Mouse (Mus musculus): ENCODE results near the gene Hemgn.

DNA sequence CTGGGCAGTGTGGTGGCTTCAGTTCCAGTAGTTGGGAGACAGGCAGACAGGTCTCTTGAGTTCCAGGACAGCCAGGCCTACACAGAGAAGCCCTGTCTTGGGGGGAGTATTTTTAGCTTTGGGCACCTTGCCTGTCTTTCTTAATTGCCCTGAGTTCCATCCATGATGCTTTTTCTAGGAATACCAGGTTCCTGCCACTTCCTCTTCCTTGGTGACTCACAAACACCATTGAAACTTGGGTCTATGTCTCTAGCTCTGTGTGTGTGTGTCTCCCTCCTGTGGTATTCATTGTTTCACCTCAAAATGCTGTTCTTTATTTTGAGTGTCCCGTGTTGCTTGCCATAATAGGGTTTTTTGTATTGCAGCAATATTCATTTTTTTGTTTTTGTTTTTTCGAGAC, 45.1 kb upstream of the Hemgn start:
- TF ChIP-seq POLR2A (IDR thresholded peaks at IDR 0.05; ENCODE audit: insufficient read depth, low read depth, low read length) (no peak), CTCF (IDR thresholded peaks at IDR 0.05; ENCODE audit: insufficient read depth, low read depth, low read length) (no peak)
